Mouse (Mus musculus): ENCODE data around the gene Acot3.
A peak's percentile ranks its signal among the peaks of the same experiment; 100 is the strongest.
"Not testable (repeated sequence)": the region's sequence is repeated elsewhere in the genome, so short reads cannot be mapped to it uniquely, and the experiment has no call there.

Gene Acot3

DNA sequence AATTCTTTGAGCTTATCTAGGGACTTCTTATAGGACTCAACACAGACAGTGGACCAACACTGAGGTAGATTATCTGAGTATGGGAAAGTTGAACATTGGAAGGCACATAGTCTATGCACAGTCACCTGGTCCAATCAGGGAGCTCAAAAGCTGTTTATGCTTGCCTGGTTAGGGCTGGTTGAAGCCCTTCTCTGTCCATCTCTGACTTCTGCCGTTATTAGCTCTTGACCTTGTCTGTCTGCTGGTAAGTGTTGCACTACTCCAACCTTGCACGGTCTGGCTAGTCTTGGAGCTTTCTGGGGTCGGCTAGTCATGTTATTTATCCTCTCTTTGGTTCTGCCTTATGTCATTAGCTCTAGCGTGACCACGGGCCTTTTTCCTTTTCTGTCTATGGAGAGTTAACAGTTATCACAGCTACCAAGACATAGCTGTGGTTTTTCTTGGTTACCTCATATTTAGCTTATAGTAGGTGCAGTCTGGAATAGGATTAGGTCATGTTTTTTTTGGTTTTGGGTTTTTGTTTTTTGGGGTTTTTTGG is at the start of gene Acot3:
TSS of gene Acot3 (plus strand) at position 208 of the 538 bp plus-strand sequence.
- DNase-seq (ENCODE audit: low read depth, low spot score) = no peak

DNA sequence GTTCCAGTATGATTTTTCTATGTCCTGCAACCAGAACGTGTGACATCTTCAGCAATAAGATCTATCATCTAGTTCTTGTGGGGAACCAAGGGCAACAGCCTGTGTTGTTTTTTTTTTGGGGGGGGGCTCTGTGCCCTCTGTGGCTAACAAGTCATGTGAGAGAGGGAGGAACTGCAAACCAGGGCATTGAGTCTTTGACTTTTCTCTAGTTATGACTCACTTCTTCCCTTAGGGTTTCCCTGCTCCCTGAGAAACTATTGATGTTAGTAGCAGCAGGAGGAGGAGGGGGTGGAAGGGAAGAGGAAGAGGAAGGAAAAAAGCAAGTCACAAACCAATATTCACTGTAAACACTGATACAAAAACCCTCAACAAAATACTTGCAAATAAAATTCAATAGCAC is 48.1 kb upstream of the Acot3 start:
- no peak for DNase-seq (ENCODE audit: low read depth, low spot score)

DNA sequence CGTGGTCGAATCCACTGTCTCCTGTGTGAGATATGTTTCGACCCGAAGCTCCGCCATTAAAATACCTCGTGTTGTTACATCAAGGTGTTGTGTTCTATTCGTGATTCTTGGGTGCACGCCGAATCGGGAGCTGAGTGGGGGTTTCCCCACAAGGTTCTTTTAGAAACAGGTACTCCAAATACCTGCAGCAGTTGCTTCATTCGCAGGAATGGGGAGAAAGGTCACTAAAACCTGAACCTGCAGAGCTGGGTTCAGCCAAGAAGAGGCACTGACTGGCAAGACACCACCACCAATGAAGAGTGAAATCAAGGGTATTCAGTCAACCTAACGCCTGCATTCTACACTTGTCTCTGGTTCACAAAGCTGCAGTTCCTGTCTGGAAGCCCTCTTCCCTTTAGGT is 43.7 kb upstream of the Acot3 start:
- DNase-seq (ENCODE audit: low read depth, low spot score) = no peak

DNA sequence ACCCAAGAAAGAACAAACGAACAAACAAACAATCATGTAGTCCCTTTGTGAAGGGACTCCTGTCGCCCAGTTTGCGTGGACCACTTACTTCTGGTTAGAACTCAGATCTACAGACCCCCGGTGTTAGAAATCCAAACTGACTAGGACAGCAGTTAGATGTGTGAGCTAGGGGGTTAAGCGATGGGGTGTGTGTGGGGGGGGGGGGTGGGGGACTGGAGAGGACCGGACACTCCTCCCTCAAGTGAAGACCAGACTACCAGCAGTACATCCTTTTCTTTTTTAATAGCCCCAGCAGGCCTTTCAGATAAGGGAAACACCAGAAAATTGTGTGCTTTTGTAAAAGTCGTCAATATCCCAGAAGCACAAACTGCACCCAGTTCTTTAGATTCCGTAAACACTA is 43.2 kb upstream of the Acot3 start:
- no peak for DNase-seq (ENCODE audit: low read depth, low spot score)

DNA sequence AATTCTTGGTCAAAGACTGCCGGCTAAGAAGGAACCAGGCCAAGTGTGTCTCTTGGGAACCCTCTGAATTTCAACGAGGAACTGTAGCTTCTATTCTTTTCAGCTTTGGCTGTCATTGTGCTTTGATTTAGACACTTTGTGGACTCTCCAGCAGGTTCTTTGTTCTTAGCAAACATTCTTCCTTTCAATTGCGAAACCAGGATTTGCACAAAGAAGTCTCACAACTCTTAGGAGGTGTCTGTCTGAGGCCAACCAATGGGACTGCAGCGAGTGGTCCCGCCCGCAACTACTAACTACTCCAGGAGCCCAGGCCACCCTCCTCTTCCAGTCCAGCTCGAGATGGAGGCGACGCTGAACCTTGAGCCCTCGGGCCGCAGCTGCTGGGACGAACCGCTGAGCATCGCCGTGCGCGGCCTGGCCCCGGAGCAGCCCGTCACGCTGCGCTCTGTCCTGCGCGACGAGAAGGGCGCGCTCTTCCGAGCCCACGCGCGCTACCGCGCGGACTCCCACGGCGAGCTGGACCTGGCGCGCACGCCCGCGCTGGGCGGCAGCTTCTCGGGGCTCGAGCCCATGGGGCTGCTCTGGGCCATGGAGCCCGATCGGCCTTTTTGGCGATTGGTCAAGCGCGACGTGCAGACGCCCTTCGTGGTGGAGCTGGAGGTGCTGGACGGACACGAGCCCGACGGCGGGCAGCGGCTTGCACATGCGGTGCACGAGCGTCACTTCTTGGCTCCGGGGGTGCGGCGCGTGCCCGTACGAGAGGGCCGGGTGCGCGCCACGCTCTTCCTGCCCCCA is 42.6 kb upstream of the Acot3 start, which contains the start of gene Acot1:
TSS of gene Acot1 (plus strand) at position 320 of the 795 bp plus-strand sequence.
- peak; percentile 52 for DNase-seq (ENCODE audit: low read depth, low spot score)

DNA sequence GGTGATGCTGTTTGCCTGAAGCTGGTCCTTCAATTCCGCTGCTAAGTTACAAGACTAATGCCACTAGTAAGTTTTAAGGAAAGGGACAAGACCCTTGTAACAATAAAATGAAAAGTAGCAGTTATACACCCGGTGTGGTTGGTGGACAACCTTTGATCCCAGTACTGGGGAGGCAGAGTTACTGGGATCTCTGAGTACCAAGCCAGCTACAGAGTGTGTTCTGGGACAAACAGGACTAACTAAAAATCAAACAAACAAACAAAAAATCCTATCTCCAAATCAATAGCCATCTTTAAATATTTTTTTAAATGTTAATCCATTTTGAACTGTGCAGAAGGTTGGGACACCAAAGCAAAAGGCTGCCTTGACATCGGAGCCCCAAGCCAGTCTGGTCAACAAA is 41.7 kb upstream of the Acot3 start:
- no peak for DNase-seq (ENCODE audit: low read depth, low spot score)

DNA sequence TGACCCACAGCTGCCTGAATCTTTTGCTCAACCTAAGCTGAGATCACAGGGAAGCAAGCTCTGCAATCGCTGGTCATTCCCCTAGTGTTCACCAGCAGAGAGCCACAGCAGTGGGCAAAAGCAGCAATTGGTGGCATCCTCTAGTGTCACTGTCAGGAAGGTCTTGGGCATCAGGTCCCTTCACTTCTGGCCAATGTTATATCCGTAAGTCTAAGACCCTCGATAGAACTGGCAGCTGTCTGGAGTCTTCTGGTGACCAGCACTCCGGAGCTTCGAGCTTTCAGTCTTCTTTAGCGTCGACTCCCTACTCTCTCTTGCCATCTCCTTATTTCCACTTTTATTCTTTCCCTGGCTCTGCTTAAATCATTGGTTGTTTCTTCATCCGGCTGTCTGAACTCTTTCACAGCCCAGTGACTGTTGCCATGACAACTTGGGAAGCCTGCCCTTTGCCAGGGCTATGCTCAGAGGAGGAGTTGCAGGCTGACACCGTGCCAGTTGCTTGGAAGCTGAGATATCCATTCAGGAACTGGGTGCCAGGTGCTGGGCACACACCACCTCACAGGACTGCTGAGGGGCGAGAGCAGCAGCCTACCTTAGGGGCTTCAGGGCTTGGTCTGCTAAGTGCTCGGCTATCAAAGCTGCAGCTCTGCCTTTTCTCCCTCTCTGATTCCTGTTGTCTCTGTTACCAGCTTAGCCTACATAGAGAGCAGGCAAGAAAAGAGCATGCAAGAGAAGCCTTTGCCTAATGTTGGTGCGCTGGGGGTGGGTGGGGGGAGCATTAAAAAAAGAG is 40.5 kb upstream of the Acot3 start:
- DNase-seq (ENCODE audit: low read depth, low spot score) = peak; percentile 35

DNA sequence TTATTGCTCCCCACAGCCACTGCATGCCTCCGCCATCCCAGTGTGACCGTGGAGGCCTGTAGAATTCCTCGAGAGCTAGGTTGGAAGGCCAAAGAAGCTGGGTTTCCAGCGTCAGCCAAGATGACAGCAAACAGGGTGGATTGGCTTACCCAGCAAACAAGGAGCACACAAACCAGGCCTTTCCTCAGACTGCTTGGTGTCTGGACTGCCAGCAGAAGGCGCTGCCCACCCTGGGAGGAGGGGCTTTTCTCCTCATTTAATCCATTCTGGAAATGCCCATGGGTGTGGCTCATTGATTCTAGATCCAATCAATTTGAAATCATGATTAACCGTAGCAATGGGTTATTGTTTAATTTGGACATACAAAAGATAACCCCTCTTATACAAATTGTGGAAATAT is 38.8 kb upstream of the Acot3 start:
- no peak for DNase-seq (ENCODE audit: low read depth, low spot score)

DNA sequence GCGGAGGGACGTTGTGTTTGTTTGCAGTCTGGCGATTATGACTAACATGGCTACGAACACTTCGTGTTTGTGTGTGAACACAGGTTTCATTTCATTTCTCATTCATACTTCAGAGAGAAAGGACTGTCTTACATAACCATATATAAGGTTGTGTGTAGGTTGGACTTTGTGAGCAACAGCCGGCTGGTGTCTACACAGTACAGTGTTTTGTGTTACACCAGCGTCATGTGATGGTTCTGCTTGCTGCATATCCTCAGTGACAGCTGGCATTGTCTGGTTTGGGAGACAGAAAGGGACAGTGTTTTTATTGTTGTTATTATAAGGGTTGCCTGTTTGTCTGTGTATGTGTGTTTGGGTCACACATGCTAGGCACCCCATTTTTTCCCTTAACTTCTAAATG is 38.2 kb upstream of the Acot3 start:
- DNase-seq (ENCODE audit: low read depth, low spot score) = no peak

DNA sequence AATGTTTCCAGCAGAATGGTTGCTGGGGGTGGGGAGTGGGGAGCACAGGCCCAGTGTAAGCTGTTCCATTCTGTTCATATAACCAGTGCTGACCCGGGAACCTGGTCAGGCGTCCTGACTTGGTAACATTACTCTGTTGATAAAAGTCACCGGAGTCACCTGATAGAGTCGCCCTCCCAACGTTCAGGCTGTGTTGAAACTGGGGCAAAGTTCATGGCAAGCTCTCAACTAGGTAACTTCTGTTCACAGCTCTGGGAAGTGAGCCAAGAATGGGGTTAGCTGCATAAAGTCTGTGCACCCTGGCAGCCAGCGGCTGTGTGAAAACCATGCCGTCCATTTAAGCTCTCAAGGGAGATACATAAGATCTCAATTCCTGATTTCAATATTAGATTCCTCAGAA is 31.4 kb upstream of the Acot3 start:
- DNase-seq (ENCODE audit: low read depth, low spot score) = not testable (repeated sequence)

DNA sequence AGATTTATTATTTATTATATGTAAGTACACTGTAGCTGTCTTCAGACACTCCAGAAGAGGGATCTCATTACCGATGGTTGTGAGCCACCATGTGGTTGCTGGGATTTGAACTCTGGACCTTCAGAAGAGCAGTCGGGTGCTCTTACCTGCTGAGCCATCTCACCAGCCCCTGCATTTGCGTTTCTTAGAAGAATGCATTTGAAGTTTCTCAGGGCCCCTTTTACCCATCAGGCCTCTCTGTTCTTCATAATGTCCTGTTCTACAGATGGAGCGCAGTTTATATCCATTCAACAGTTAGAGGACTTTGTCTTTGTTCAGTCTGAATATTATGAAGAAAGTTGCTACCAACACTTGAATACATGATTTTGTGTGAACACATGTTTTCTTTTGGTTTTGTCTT is 29.7 kb upstream of the Acot3 start:
- not testable (repeated sequence) for DNase-seq (ENCODE audit: low read depth, low spot score)

DNA sequence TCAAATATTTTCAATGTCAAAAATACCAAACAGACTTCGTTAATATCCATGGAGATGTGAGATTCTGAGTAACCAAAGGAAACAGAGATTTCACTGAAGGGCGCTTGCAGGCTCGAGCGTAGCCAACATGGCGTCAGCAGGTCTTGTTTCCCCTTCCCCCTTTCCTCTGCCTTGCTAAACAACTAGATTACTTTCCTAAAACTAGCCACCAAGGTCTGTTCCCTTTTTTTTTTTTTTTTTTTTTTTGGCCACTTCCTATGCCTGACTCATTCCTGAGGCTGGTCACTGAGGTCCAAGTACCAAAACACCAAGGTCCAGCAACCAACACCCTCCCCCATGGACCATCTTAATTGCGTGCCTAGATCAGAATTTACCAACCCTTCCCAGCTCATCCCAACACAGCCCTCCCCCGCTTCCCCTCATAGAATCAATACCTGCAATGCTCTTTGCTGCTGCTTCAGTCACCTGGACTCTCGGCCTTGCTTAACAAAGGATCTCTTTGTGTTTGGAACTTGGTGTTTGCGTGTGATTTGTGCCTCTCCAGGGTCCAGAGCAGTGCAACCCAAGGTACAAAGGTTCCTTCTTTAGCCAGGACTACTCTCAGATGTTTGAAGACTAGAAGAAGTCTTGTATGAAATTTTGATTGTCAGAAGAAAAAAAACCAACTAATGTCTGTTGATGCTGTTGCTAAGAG is 28.7 kb upstream of the Acot3 start:
- DNase-seq (ENCODE audit: low read depth, low spot score) = no peak

DNA sequence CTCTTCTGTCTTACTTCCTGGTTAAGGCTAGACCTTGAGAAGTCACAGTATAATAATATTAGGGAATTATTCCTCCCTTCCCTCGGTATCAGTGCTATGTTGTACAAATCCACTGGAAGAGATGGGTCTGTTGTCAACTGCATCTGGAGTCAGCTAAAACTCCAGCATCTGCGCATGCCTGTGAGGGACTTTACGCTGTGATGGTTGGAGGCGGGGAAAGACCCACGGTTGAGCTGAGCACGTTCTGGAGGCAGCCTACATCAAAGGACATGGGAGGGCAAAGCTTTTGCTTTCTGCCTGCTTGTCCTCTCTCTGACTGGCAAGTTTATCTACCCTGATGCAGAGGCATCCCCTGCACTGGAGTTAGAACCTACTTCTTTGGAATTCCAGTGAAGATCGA is 26.1 kb upstream of the Acot3 start:
- no peak for DNase-seq (ENCODE audit: low read depth, low spot score)

DNA sequence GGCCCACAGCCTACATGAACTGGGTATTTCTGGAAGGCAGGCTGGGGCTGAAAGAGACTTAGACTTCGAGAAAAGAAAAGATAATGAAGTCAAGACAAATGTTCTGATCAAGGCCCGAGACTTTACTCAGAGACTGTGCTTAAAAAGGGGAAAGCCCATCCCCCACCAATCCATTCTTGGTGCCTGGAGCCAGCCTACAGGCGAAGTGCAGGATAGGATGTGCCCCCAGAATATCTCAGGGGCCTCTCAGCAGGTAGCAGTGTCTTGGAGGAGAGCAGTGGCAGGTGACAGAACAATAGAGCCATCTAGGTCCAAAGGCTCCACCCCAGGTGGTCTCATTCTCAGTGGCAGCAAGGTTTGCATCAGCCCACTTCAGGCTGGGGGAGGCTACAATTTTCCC is 23.6 kb upstream of the Acot3 start:
- not testable (repeated sequence) for DNase-seq (ENCODE audit: low read depth, low spot score)

DNA sequence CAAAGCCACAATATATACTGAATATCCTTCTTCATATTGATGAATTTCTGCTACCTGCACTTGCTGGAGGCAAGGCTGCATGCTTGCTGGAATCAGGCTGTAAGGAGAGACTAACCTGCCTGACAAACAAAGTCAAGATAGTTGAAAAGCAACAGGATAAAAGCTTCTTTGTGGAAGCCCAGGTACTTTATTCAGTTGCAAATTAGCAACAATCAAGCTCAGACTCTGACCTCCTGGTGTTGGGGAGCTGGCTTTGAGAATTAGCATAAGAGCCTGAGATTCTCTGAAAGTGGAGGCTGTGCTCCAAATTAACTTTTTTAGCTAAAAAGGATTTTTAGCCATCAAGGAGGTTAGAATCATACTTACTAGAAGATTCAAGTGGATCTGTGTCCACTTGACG is 22.9 kb upstream of the Acot3 start:
- DNase-seq (ENCODE audit: low read depth, low spot score) = not testable (repeated sequence)

DNA sequence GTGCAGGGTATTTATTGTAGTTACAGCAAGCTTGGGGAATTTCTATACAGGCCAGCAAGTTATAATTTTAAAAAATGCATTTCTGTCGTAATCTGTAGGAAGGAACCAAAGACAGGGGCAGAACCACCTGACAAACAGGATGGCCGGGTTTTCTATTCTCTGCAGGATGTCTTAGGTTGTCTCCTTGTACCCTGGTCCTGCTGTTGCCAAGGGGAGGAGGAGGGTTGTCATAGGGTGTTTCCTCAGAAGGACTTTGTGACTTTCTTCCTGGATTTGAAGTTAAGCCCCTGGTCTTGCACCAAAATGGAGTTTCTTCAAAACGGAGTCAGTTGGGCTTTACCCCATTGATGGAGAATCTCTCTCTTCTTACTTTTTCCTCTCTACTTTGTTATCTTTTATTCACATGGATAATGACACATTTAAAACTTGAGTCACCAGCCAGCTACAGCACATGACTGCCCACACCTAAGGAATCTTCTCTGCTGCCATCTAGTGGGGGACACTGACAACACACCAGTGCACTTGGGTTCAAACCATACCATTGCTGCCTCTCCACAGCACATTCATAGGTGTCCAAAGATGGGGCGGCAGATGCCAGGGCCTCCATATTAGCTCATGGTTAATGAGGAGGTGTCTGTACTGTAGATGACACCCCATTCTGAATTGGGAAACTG is 21.1 kb upstream of the Acot3 start:
- DNase-seq (ENCODE audit: low read depth, low spot score) = peak; percentile 44

DNA sequence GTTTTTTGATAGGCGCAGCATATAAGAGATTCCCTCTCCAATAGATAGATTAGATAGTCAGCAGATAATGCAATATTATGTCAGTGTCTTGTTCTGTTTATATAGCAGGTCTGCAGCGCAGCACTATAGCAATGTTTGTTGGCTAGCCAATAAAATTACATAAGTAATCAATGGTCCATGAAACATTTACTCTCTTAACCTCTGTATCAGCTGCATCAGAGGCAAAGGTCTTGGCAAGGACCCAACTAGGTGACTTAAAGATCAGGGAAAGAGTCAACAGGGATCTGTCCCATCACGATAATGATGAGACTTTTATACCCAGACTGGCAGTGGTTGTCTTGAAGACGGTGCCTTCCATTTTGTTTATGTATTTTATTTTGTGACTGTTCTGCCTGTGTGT is 19.1 kb upstream of the Acot3 start:
- DNase-seq (ENCODE audit: low read depth, low spot score) = no peak

DNA sequence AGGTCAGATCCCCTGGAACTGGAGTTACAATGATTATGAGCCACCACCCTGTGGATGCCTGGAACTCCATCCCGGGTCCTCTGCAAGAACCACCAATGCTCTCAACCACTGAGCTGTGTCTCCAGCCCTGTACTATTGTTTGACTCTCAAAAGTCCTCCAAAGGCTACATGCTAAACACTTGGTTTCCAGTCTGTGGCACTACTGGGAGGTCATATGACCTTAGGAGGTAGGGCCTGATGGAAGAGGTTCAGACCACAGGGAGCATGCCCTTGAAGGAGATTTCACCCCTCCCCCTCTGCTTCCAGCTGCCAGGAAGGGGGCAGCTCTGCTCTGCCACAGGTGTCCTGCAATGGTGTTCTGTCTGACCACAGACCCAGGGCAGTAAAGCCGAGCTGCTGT is 18.6 kb upstream of the Acot3 start:
- DNase-seq (ENCODE audit: low read depth, low spot score) = not testable (repeated sequence)

DNA sequence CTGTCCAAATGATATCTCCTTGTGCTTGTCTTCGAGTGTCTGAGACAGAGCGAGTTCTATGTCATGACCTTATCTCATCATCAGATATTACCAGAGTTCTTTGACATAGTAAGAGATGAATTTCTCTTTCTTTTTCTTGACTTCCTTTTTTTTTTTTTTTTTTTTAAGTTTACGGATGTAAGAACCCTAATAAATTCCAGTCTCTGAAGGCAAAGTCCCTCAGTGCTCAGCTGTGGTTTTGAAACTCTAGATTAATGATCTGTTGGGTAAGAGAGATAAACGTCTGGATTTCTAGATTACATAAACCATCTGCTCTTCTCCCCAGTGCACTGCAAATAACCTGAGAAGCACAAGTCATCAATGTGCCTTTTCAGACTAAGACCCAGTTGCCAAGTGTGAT is 17.8 kb upstream of the Acot3 start:
- DNase-seq (ENCODE audit: low read depth, low spot score) = no peak

DNA sequence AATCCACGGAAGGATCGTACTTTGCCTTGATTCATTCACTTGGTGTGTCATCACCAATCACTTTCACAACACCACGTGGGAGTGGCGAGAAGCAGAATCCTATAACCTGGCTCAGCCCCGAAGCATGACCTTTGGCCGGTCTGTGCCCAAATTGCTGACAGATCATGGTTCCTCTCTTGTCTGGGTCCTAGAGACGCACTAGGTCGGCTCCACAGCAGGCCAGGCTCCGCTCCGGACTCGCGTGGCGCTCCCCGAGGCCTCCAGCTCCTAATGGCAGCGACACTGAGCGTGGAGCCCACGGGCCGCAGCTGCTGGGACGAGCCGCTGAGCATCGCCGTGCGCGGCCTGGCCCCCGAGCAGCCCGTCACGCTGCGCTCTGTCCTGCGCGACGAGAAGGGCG is 13.7 kb upstream of the Acot3 start, which contains the start of gene Acot4:
TSS of gene Acot4 (plus strand) at position 139 of the 400 bp plus-strand sequence.
- DNase-seq (ENCODE audit: low read depth, low spot score) = not testable (repeated sequence)

DNA sequence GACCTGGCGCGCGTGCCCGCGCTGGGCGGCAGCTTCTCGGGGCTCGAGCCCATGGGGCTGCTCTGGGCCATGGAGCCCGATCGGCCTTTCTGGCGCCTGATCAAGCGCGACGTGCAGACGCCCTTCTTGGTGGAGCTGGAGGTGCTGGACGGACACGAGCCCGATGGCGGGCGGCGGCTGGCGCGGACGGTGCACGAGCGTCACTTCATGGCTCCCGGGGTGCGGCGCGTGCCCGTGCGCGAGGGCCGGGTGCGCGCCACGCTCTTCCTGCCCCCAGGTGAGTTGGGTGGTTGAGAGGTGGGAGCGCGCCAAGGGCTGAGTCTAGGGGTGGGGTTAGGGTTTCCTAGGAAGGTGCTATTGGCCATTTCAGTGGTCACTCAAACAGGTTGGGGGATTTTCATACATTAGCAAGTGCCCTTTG is 13.2 kb upstream of the Acot3 start, which contains the start of gene Gm49366:
TSS of gene Gm49366 (plus strand) at position 245 of the 421 bp plus-strand sequence.
- DNase-seq (ENCODE audit: low read depth, low spot score) = not testable (repeated sequence)
